Mouse (Mus musculus) kidney, adult 2 months (tissue): ENCODE measurements at regions not wholly inside any gene's neighbourhood (a gene's known extent, or its start where the extent isn't known, plus 50 kb on each side); places are given as distances from the start of the nearest gene placed in this dataset.

Source experiments
- CTCF ChIP-seq: fragments of 200-500 bp; conservative IDR thresholded peaks from 2 replicates; pipeline ENCODE4 v1.5.1; 2011; ENCODE audit warnings: low read depth, mild to moderate bottlenecking, control low read depth, low read length, moderate library complexity, mixed read lengths; ENCODE audit not compliant: insufficient read depth, insufficient read length
- POLR2A ChIP-seq: fragments of 200-500 bp; IDR thresholded peaks from one replicate; pipeline ENCODE4 v1.6.1; 2011; ENCODE audit warnings: low read depth, low read length, control low read depth

GRCm38 (mm10) chr10:19066821-19067350, 51.4 kb upstream of the Tnfaip3 start:
- TF ChIP-seq CTCF (no peak), POLR2A (no peak)
